Mouse (Mus musculus) embryo, embryonic 11.5 days (tissue): ENCODE results near the gene Ybx2.

Experiments
- DNase-seq: peaks from one replicate; pipeline ENCODE4 v3.0.0-alpha.2; 2012; ENCODE audit warnings: low read depth, low spot score

Ybx2 gene

DNA sequence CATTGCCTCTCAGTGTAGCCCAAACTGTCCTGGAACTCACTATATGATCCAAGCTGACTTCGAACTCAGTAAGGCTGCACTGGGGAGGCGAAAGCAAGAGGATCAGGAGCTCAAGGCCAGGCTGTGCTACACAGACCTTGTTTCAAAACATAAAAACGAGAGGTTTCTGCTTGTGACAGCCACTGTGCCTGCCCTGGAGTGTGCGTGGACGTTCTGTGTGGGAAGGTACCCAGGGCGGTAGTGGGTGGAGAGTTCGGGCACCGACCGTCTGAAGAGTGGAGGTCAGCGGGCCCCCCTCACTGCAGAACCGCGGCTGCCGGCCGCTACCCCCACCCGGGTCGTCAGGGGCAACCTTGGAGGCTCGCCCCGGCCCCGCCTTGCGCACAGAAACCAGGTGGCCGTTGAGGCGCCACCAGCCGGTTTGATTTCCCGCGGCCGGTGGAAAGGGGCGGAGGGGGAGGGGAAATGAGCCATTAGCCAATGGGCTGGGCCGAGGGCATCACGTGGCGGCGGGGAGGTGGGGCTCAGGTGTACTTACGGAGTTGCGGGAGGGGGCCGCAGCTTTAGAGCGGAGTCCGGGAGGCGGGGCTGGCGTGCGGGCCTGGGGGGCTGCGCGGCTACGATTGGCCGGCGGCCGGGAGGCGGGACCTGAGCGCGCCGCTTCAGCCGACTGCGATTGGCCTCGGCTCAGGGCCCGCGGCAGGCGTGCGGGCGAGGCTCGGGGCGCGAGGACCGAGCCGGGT, at the start of gene Ybx2:
Ybx2 (plus strand) TSS at position 660 of the 743 bp plus-strand sequence.
- peak; percentile 84 for DNase-seq

DNA sequence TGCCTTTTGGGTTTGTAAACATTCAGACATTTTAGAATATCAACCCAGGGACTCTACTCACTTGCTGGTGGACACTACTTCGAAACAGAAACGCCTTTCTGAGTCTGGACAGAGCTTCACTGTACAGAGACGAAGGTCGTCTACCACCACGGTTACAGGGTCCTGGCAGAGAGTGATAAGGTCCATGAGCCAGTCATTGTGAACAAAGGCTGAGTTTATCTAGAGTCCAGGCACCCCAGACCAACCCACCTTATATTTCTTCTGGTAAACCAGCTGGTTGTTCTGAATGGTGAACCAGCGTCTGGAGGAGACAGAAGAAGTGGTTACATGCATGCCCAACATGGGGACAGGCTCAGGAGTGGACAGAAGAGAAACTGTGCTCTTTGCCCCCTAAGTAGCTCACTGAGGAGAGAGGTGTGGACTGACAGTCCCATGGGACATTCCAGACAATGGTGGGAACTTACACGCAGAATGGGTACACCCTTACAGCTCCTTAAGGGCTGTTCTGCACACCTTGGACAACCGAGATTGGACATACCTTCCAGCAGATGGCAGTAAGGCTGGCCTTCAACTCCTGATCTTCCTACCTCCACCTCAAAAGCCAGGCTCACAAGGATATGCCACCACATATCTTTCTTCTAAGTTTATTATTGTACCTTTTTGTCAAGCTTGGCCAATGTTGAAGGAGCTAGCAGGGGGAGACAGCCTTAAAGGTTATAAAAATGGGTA, 48.5 kb upstream of the Ybx2 start:
- DNase-seq, result no peak

GRCm38 (mm10) chr11:69891482-69891881, 44.1 kb upstream of the Ybx2 start:
- DNase-seq, result no peak

GRCm38 (mm10) chr11:69894671-69895070, 40.9 kb upstream of the Ybx2 start:
- no peak for DNase-seq

- no peak for DNase-seq
These were observed 40.3 kb upstream of the Ybx2 start, which contains the start of gene Acap1 for GRCm38 (mm10) chr11:69895291-69895690. TSS of gene Acap1 (minus strand) at chr11:69895539.

DNA sequence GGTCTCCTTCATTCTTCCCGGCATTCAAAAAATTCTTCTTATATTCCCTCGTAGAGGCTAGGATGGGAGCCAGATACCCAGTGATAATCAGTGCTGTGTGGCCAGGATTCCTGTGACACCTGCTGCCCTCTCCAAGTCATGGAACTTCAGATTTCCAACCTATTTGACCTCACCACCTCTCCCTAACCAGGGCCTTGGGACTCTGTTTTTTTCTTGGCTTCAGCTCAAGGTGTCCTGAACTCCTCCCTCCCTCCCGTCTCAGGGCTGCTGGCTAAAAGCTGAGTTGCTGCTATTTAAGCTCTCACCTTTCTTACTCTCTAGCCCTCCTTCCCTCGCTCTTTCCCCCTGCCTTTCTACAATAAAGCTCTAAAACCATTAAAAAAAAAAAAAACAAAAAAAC, 35.7 kb upstream of the Ybx2 start:
- no peak for DNase-seq

- DNase-seq, result peak; percentile 94
These were observed 34.9 kb upstream of the Ybx2 start, which contains the start of the genes 2810408A11Rik and Neurl4 for GRCm38 (mm10) chr11:69900471-69901405. TSS of gene 2810408A11Rik (minus strand) at chr11:69900987. TSS of gene Neurl4 (plus strand) at chr11:69901072.

GRCm38 (mm10) chr11:69901406-69901846, 34.2 kb upstream of the Ybx2 start:
- peak; percentile 92 for DNase-seq

GRCm38 (mm10) chr11:69901993-69902392, 33.6 kb upstream of the Ybx2 start:
- no peak for DNase-seq

- no peak for DNase-seq
These were observed 32.6 kb upstream of the Ybx2 start for GRCm38 (mm10) chr11:69902972-69903371.

- DNase-seq, result no peak
These were observed 31.3 kb upstream of the Ybx2 start for GRCm38 (mm10) chr11:69904311-69904710.

DNA sequence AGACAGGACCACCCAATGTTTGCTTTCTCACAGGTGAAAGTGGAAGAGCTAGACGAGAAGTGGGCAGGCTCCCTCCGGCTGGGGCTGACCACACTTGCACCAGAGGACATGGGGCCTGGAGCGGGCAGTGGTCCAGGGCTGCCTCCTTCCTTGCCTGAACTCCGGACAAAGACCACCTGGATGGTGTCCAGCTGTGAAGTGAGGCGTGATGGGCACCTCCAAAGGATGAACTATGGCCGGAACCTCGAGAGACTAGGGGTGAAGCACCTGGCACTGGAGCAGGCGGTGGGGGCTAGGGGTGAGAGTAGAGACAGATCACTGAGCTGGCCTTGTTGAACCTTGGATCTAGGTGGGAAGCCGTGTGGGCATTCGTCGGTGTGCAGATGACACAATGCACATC, 27.0 kb upstream of the Ybx2 start:
- no peak for DNase-seq

DNA sequence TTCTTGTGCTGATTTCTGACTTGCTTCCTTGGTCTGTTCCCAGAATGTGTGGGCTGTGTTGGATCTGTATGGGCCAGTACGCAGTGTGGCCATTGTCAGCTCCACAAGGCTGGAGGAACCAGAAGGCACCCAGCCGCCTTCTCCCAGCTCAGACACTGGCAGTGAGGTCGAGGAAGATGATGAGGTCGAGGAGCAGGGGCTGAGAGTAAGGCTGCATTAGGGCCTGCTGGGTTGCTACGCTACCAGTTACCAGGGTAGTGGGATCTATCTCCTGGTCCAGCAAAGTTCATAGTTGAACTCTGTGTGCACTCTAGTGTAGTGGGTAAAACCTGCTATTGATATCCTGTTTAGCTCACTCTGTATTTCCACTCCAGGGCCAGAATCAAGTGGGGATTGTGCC, 26.4 kb upstream of the Ybx2 start:
- no peak for DNase-seq

- no peak for DNase-seq
These were observed 25.4 kb upstream of the Ybx2 start for GRCm38 (mm10) chr11:69910177-69910576.

DNA sequence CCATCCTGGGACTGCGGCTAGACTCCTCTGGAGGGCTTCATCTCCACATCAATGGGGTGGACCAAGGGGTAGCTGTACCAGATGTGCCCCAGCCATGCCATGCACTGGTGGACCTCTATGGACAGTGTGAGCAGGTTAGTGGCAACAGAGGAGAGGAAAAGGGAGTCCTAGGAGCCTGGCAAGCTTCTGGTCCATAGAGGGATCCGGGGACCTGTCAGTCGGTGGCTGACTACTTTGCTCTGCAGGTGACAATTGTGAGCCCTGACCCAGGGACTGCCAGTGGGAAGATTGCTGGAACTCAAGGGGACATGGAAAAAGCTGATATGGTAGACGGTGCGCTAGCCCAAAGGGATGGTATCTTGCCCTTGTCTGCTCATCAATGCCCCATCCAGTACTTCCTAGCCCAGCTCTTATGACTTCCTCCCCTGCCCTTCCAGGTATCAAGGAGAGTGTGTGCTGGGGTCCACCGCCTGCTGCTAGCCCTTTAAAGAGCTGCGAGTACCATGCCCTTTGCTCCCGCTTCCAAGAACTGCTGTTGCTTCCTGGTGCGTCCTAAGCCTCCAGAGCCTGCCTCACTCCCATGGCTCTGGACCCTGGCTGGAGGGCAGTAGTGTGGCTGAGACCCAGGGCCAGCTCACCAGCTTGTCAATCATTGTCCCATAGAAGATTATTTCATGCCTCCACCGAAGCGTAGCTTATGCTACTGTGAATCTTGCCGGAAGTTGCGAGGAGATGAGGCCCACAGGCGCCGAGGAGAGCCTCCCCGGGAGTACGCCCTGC, 24.6 kb upstream of the Ybx2 start:
- DNase-seq, result no peak

GRCm38 (mm10) chr11:69911701-69912100, 23.9 kb upstream of the Ybx2 start:
- DNase-seq, result no peak

DNA sequence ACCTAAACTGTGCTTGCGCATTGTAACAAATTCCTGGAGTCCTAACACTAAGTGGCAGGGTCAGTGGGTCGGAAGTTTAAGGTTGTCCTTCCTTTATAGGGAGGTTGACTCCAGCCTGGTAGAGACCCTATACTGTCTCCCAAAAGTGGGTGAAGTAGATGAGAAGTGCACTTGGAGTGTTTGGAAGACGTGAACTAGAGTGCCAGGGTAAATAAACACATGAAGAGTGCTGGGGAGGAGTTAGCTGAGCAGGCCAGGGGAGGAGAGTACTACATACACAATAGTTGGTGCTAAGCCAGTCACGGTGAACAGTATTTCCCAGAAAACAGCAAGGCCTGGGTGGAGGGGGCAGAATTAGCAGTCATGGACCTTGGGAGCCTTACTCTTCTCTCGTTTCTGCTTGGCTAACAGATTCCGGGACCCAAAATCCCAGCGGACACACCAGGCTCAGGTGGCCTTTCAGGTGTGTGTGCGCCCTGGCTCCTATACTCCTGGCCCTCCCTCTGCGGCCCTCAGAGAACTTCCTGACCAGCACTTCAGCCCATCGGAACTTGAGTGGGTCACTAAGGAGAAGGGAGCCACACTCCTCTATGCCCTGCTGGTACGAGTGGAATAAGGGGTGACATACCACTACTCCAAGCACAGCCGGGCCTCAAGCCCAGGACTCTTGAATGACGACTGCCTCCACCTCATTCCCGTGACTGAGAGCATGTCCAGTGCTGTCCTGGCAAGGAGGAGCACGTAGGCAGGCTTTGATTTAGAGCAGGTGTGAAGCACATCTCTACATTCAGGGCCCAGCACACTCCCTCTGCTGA, 22.7 kb upstream of the Ybx2 start:
- no peak for DNase-seq

GRCm38 (mm10) chr11:69913554-69914371, 21.8 kb upstream of the Ybx2 start, which contains the start of gene Gps2:
TSS of gene Gps2 (plus strand) at chr11:69913888.
- DNase-seq, result peak; percentile 89

GRCm38 (mm10) chr11:69914372-69914764, 21.2 kb upstream of the Ybx2 start:
- no peak for DNase-seq
